Mouse (Mus musculus): ENCODE results near the gene Mrap2. TPM values are rescaled to one million over a fixed set of nuclear protein-coding genes. Genes with fewer than 3 reads are reported as not detected.

The Mrap2 gene
- polyA plus RNA-seq, 1 experiment = not detected

GRCm38 (mm10) chr9:87170891-87171290 lies 26.8 kb downstream of the Mrap2 start:
- H3K4me1 ChIP-seq (ENCODE audit: control insufficient read depth, insufficient read depth, low read length) = no peaks in the 10 kb centered on the region
- H3K27ac ChIP-seq (ENCODE audit: insufficient read depth, low read length) = no peak overlapping the region
- TF ChIP-seq CTCF (IDR thresholded peaks at IDR 0.05; ENCODE audit: borderline replicate concordance, insufficient read depth, low read length) = no peak
- no peak for TF ChIP-seq POLR2A (IDR thresholded peaks at IDR 0.05; ENCODE audit: low read depth, low read length)
- no peak overlapping the region for H3K4me3 ChIP-seq (ENCODE audit: insufficient read depth, low read length)

- Histone ChIP-seq H3K4me3 (ENCODE audit: insufficient read depth, low read length) (no peak overlapping the region), H3K4me1 (ENCODE audit: control insufficient read depth, insufficient read depth, low read length) (no peaks in the 10 kb centered on the region), H3K27ac (ENCODE audit: insufficient read depth, low read length) (no peak overlapping the region)
- TF ChIP-seq CTCF (IDR thresholded peaks at IDR 0.05; ENCODE audit: borderline replicate concordance, insufficient read depth, low read length) (no peak), POLR2A (IDR thresholded peaks at IDR 0.05; ENCODE audit: low read depth, low read length) (no peak)
Measured at GRCm38 (mm10) chr9:87171517-87171916, 27.4 kb downstream of the Mrap2 start.

GRCm38 (mm10) chr9:87178534-87178933 lies 34.4 kb downstream of the Mrap2 start:
- TF ChIP-seq CTCF (IDR thresholded peaks at IDR 0.05; ENCODE audit: borderline replicate concordance, insufficient read depth, low read length) (no peak), POLR2A (IDR thresholded peaks at IDR 0.05; ENCODE audit: low read depth, low read length) (no peak)
- Histone ChIP-seq H3K4me3 (ENCODE audit: insufficient read depth, low read length) (no peak overlapping the region), H3K27ac (ENCODE audit: insufficient read depth, low read length) (no peak overlapping the region), H3K4me1 (ENCODE audit: control insufficient read depth, insufficient read depth, low read length) (no peaks in the 10 kb centered on the region)

GRCm38 (mm10) chr9:87182231-87182630 lies 38.1 kb downstream of the Mrap2 start:
- Histone ChIP-seq H3K4me3 (ENCODE audit: insufficient read depth, low read length) (no peak overlapping the region), H3K4me1 (ENCODE audit: control insufficient read depth, insufficient read depth, low read length) (no peaks in the 10 kb centered on the region), H3K27ac (ENCODE audit: insufficient read depth, low read length) (no peak overlapping the region)
- TF ChIP-seq CTCF (IDR thresholded peaks at IDR 0.05; ENCODE audit: borderline replicate concordance, insufficient read depth, low read length) = no peak
- no peak for TF ChIP-seq POLR2A (IDR thresholded peaks at IDR 0.05; ENCODE audit: low read depth, low read length)

- no peak overlapping the region for H3K4me3 ChIP-seq (ENCODE audit: insufficient read depth, low read length)
- TF ChIP-seq CTCF (IDR thresholded peaks at IDR 0.05; ENCODE audit: borderline replicate concordance, insufficient read depth, low read length) = no peak
- no peak for TF ChIP-seq POLR2A (IDR thresholded peaks at IDR 0.05; ENCODE audit: low read depth, low read length)
- H3K4me1 ChIP-seq (ENCODE audit: control insufficient read depth, insufficient read depth, low read length) = no peaks in the 10 kb centered on the region
- H3K27ac ChIP-seq (ENCODE audit: insufficient read depth, low read length) = no peak overlapping the region
Measured at GRCm38 (mm10) chr9:87187336-87187735, 43.2 kb downstream of the Mrap2 start.

GRCm38 (mm10) chr9:87193721-87194120 lies 49.6 kb downstream of the Mrap2 start:
- Histone ChIP-seq H3K4me3 (ENCODE audit: insufficient read depth, low read length) (no peak overlapping the region), H3K27ac (ENCODE audit: insufficient read depth, low read length) (no peak overlapping the region), H3K4me1 (ENCODE audit: control insufficient read depth, insufficient read depth, low read length) (no peaks in the 10 kb centered on the region; the same call in 1 of the 2 replicates)
- TF ChIP-seq POLR2A (IDR thresholded peaks at IDR 0.05; ENCODE audit: low read depth, low read length) (no peak), CTCF (IDR thresholded peaks at IDR 0.05; ENCODE audit: borderline replicate concordance, insufficient read depth, low read length) (no peak)

GRCm38 (mm10) chr9:87197277-87197676 lies 53.2 kb downstream of the Mrap2 start:
- Histone ChIP-seq H3K27ac (ENCODE audit: insufficient read depth, low read length) (no peak overlapping the region), H3K4me3 (ENCODE audit: insufficient read depth, low read length) (no peak overlapping the region), H3K4me1 (ENCODE audit: control insufficient read depth, insufficient read depth, low read length) (no peaks in the 10 kb centered on the region; the same call in 1 of the 2 replicates)
- TF ChIP-seq POLR2A (IDR thresholded peaks at IDR 0.05; ENCODE audit: low read depth, low read length) = no peak
- TF ChIP-seq CTCF (IDR thresholded peaks at IDR 0.05; ENCODE audit: borderline replicate concordance, insufficient read depth, low read length) = no peak

GRCm38 (mm10) chr9:87198036-87198435 lies 53.9 kb downstream of the Mrap2 start:
- H3K4me1 ChIP-seq (ENCODE audit: control insufficient read depth, insufficient read depth, low read length) = no peaks in the 10 kb centered on the region; the same call in 1 of the 2 replicates
- H3K27ac ChIP-seq (ENCODE audit: insufficient read depth, low read length) = no peak overlapping the region
- no peak overlapping the region for H3K4me3 ChIP-seq (ENCODE audit: insufficient read depth, low read length)
- no peak for TF ChIP-seq CTCF (IDR thresholded peaks at IDR 0.05; ENCODE audit: borderline replicate concordance, insufficient read depth, low read length)
- TF ChIP-seq POLR2A (IDR thresholded peaks at IDR 0.05; ENCODE audit: low read depth, low read length) = no peak

GRCm38 (mm10) chr9:87200426-87200825 lies 56.3 kb downstream of the Mrap2 start:
- TF ChIP-seq CTCF (IDR thresholded peaks at IDR 0.05; ENCODE audit: borderline replicate concordance, insufficient read depth, low read length) (no peak), POLR2A (IDR thresholded peaks at IDR 0.05; ENCODE audit: low read depth, low read length) (no peak)
- Histone ChIP-seq H3K27ac (ENCODE audit: insufficient read depth, low read length) (no peak overlapping the region), H3K4me1 (ENCODE audit: control insufficient read depth, insufficient read depth, low read length) (no peaks in the 10 kb centered on the region), H3K4me3 (ENCODE audit: insufficient read depth, low read length) (no peak overlapping the region)

- no peak for TF ChIP-seq CTCF (IDR thresholded peaks at IDR 0.05; ENCODE audit: borderline replicate concordance, insufficient read depth, low read length)
- Histone ChIP-seq H3K4me1 (ENCODE audit: control insufficient read depth, insufficient read depth, low read length) (no peaks in the 10 kb centered on the region), H3K4me3 (ENCODE audit: insufficient read depth, low read length) (no peak overlapping the region), H3K27ac (ENCODE audit: insufficient read depth, low read length) (no peak overlapping the region)
Measured at GRCm38 (mm10) chr9:87200919-87201318, 56.8 kb downstream of the Mrap2 start.

- TF ChIP-seq CTCF (IDR thresholded peaks at IDR 0.05; ENCODE audit: borderline replicate concordance, insufficient read depth, low read length) (no peak), POLR2A (IDR thresholded peaks at IDR 0.05; ENCODE audit: low read depth, low read length) (no peak)
- Histone ChIP-seq H3K4me3 (ENCODE audit: insufficient read depth, low read length) (no peak overlapping the region), H3K4me1 (ENCODE audit: control insufficient read depth, insufficient read depth, low read length) (no peaks in the 10 kb centered on the region), H3K27ac (ENCODE audit: insufficient read depth, low read length) (no peak overlapping the region)
Measured at GRCm38 (mm10) chr9:87202431-87202830, 58.3 kb downstream of the Mrap2 start.

All from embryonic fibroblast, embryonic 13.5 days (primary cell).